Mouse (Mus musculus): ENCODE data around the gene Adra1b.

The Adra1b gene

DNA sequence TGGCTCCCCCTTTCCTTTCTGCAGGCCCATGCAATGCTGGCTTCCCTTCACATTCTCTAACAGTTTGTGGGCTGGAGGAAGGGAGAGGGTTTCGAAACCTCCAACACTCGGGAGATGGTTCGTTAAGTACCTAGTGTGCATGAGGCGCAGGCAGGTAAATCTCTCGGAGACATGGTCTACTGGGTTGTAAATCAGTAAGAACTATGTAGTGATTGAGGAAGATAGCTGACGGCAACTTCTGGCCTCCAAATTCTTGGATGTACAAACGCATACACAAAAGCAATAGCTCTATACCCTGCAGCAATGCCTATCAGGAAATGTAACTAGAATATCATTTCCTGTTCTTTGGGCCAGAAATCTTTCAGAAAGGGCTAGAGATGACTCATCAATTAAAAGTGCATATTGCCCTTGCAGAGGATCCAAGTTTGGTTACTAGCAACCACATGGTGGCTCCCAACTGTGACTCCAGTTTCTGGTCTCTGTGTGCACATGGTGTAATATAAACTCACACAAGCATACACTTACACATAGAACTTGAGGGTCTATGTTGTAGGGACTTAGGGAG, 172.2 kb downstream of the Adra1b start:
- no peak for DNase-seq (ENCODE audit: low spot score in 2 of 2)

DNA sequence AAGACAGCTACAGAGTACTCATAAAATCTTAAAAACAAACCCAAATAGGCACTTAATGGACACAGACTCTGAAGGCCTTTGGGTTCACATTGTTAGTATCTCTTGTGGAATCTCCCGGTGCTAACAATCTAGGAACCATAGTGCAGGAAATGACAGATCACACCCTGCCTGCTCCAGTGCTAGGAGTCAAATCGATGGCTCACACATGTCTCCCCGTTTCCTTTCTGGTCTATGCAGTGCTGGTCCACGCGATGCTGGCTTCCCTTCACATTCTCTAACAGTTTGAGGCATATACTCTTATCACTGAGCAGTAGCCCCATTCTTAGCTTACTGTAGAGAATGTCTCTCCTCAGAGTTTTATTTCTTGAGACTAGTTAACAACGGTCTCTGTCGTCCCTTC, 173.2 kb downstream of the Adra1b start:
- DNase-seq (ENCODE audit: low spot score in 2 of 2), result no peak

Data from heart, adult 9 months (tissue).